Mouse (Mus musculus): ENCODE results near the gene Olfr545. TPM values are rescaled to one million over a fixed set of nuclear protein-coding genes. Genes with fewer than 3 reads are reported as not detected.

The Olfr545 gene
- polyA plus RNA-seq, 1 experiment from 2014 or later = not detected

DNA sequence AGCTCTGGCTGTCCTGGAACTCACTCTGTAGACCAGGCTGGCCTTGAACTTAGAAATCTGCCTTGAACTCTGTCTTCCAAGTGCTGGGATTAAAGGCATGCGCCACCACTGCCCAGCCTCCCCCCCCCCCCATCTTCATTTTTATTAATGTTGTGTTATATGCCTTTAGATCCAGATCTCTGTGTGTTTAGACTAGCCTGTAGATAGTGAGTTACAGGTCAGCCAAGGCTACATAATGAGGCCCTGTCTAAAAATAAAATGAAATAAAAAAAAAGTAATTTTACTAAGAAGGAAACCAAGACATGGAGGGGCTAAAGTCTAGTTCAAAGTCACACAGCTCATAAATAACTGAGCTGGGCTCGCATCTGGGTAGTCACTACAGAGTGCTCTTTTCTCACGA lies 20.4 kb downstream of the Olfr545 start:
- no peaks in the 10 kb centered on the region for H3K27me3 ChIP-seq
- 0 out of 2 replicates have a peak, but pooled peaks cover 3% of the 10 kb centered on the region for H3K4me1 ChIP-seq
- H3K4me3 ChIP-seq (replicated peaks) = no peak overlapping the region
- no peak overlapping the region for H3K4me2 ChIP-seq (replicated peaks)
- H3K36me3 ChIP-seq = no peaks in the 10 kb centered on the region
- no peak overlapping the region for H3K9ac ChIP-seq
- H3K9me3 ChIP-seq (replicated peaks) = no peaks in the 10 kb centered on the region
- no peak overlapping the region for H3K27ac ChIP-seq (replicated peaks)
- no peak for ATAC-seq (ENCODE audit: insufficient number of reproducible peaks, low FRiP score, low TSS enrichment, low read depth)
- WGBS = 81% methylated on average over 3 of the region's 3 CpGs

DNA sequence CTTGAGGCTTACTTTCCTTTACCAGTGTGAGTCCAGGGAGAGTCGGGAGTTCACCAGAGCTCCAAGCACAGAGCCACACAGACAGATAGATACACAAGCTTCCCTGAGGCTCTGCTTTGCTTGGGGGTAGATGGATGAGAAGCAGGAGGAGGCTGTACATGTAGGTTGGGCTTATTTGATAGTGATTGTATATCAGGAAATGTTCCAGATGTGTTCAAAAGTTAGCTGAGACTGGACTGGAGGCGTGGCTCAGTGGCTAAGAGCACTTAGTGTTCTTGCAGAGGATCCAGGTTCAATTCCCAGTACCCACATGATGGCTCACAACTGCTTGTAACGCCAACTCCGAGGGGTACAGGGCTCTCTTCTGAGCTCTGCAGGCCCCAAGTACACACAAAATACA lies 20.9 kb downstream of the Olfr545 start:
- no peak overlapping the region for H3K4me3 ChIP-seq (replicated peaks)
- H3K27ac ChIP-seq (replicated peaks) = no peak overlapping the region
- no peak for ATAC-seq (ENCODE audit: insufficient number of reproducible peaks, low FRiP score, low TSS enrichment, low read depth)
- H3K4me2 ChIP-seq (replicated peaks) = no peak overlapping the region
- 82% methylated on average over 4 of the region's 4 CpGs for WGBS
- H3K27me3 ChIP-seq = no peaks in the 10 kb centered on the region
- no peaks in the 10 kb centered on the region for H3K36me3 ChIP-seq
- H3K4me1 ChIP-seq = 0 out of 2 replicates have a peak, but pooled peaks cover 3% of the 10 kb centered on the region
- H3K9me3 ChIP-seq (replicated peaks) = no peaks in the 10 kb centered on the region
- no peak overlapping the region for H3K9ac ChIP-seq

DNA sequence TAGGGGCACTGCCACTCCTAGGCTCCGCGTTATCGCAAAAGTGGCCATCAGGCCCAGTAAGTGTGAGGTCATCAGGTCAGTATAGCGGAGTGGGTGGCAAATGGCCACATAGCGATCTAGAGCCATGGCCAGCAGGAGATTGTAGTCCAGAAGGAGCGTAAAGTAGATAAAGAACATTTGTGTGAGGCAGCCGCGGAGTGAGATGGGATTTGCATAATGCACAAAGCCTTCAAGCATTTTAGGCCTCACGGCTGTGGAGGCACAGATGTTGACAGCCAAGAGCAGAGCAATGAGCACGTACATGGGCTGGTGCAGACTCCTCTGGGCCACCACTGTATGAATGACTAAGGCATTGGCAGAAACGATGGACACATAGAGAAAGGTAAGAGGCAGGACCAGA lies 22.0 kb downstream of the Olfr545 start:
- Histone ChIP-seq H3K27me3 (no peaks in the 10 kb centered on the region), H3K4me3 (replicated peaks) (no peak overlapping the region), H3K4me2 (replicated peaks) (no peak overlapping the region), H3K9me3 (replicated peaks) (no peaks in the 10 kb centered on the region), H3K27ac (replicated peaks) (no peak overlapping the region), H3K36me3 (no peaks in the 10 kb centered on the region), H3K9ac (no peak overlapping the region), H3K4me1 (0 out of 2 replicates have a peak, but pooled peaks cover 3% of the 10 kb centered on the region)
- 75% methylated on average over 11 of the region's 11 CpGs for WGBS
- no peak for ATAC-seq (ENCODE audit: insufficient number of reproducible peaks, low FRiP score, low TSS enrichment, low read depth)

DNA sequence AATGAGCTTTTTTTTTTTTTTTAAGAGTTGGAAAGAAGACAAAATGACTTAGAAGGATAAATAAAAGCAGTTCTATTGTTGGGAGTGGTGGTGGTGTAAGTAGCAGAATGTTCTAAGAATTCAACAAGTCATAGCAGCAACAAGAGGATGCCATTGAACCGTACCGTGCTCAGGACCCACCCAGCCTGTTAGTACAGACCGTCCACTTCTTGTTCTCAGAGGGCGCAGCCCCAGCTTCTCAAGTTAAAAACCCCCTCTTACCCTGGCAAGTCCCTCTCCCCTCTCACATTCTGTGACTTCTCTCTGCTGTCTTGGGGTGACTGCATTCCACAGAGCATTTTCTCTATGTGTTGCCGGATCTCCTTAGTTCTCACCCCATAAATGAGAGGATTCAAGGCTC lies 22.8 kb downstream of the Olfr545 start:
- Histone ChIP-seq H3K27me3 (no peaks in the 10 kb centered on the region), H3K4me2 (replicated peaks) (no peak overlapping the region), H3K9ac (no peak overlapping the region), H3K9me3 (replicated peaks) (no peaks in the 10 kb centered on the region), H3K4me3 (replicated peaks) (no peak overlapping the region), H3K27ac (replicated peaks) (no peak overlapping the region), H3K36me3 (no peaks in the 10 kb centered on the region), H3K4me1 (0 out of 2 replicates have a peak, but pooled peaks cover 3% of the 10 kb centered on the region)
- 81% methylated on average over 5 of the region's 5 CpGs for WGBS
- ATAC-seq (ENCODE audit: insufficient number of reproducible peaks, low FRiP score, low TSS enrichment, low read depth) = no peak

DNA sequence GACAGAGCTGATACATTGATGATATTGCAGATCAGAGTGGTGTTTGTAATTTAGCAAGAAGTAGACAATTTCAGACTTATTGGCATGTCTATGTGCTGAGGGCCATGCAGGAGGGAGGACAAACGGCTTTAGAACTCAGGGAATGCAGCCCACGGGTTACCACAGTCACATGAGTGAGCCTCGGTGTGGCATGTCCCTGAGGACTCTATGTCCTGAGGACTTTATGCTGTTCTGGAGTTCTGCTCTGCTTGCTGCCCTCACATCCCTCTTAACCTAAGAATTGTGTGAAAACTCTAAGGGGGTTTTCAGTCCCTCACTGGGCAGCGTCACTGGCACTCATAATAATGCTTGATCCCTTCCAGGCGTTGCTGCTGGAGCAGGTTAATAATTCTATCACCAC lies 26.7 kb downstream of the Olfr545 start:
- H3K36me3 ChIP-seq = peaks cover 9% of the 10 kb centered on the region
- no peak overlapping the region for H3K4me2 ChIP-seq (replicated peaks)
- H3K27ac ChIP-seq (replicated peaks) = no peak overlapping the region
- H3K9me3 ChIP-seq (replicated peaks) = no peaks in the 10 kb centered on the region
- H3K27me3 ChIP-seq = no peaks in the 10 kb centered on the region
- no peak overlapping the region for H3K9ac ChIP-seq
- 57% methylated on average over 5 of the region's 5 CpGs for WGBS
- H3K4me1 ChIP-seq = no peaks in the 10 kb centered on the region
- ATAC-seq (ENCODE audit: insufficient number of reproducible peaks, low FRiP score, low TSS enrichment, low read depth) = no peak
- no peak overlapping the region for H3K4me3 ChIP-seq (replicated peaks)

- no peaks in the 10 kb centered on the region for H3K27me3 ChIP-seq
Measured at GRCm38 (mm10) chr7:102467566-102467965, 31.8 kb downstream of the Olfr545 start.

DNA sequence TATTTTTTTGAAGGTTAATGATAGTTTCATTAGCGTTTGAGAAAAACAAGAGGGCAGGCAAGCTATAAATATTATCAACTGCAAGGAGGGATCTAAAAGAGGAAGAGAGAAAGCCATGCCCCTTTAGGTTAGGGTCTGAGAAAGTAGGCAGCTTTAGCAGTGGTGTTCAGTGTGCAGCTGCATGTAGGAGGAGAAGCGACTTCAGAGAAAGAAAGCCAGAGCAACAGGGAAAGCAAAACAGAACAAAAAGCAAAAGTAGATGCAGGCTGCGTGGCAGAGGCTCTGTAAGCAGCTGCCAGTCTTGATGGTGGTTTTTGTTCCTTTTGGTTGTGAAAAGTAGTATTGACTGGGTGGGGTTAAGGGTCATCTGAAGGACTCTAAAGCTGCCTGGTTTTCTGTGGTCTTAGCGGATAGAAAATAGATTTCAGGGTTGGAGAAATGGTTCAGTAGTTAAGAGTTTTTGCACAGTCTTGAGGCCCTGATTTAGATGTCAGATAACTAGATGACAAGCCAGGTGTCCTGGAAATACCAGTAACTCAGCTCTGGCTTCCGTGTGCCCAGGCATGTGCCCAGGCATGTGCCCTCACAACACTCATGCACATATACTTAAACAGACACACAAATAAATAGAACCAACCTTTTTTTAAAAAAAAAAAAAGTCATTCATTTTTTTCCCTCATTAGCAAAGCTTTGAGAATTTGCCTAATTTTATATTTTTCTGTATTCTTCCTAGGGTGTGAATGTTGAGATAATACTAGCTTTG lies 40.6 kb downstream of the Olfr545 start:
- no peaks in the 10 kb centered on the region for H3K4me1 ChIP-seq
- no peak overlapping the region for H3K4me2 ChIP-seq (replicated peaks)
- no peaks in the 10 kb centered on the region for H3K27me3 ChIP-seq
- H3K36me3 ChIP-seq = peaks cover 77% of the 10 kb centered on the region
- H3K27ac ChIP-seq (replicated peaks) = no peak overlapping the region
- H3K4me3 ChIP-seq (replicated peaks) = no peak overlapping the region
- no peaks in the 10 kb centered on the region for H3K9me3 ChIP-seq (replicated peaks)
- no peak for ATAC-seq (ENCODE audit: insufficient number of reproducible peaks, low FRiP score, low TSS enrichment, low read depth)
- WGBS = 80% methylated on average over 5 of the region's 5 CpGs
- H3K9ac ChIP-seq = no peak overlapping the region

More at GRCm38 (mm10) chr7:102467566-102467965, 31.8 kb downstream of the Olfr545 start:
- no peak for ATAC-seq (ENCODE audit: insufficient number of reproducible peaks, low FRiP score, low TSS enrichment, low read depth)
- no peak overlapping the region for H3K4me2 ChIP-seq (replicated peaks)
- no peak overlapping the region for H3K4me3 ChIP-seq (replicated peaks)
- no peaks in the 10 kb centered on the region for H3K4me1 ChIP-seq
- H3K36me3 ChIP-seq = peaks cover 58% of the 10 kb centered on the region
- no peaks in the 10 kb centered on the region for H3K9me3 ChIP-seq (replicated peaks)
- 83% methylated on average over 8 of the region's 8 CpGs for WGBS
- H3K27ac ChIP-seq (replicated peaks) = no peak overlapping the region
- no peak overlapping the region for H3K9ac ChIP-seq

GRCm38 (mm10) chr7:102446438-102446837 lies 52.9 kb downstream of the Olfr545 start:
- no peak for ATAC-seq (ENCODE audit: insufficient number of reproducible peaks, low FRiP score, low TSS enrichment, low read depth)
- H3K4me3 ChIP-seq (replicated peaks) = no peak overlapping the region
- peaks cover 12% of the 10 kb centered on the region for H3K4me1 ChIP-seq
- H3K27me3 ChIP-seq = no peaks in the 10 kb centered on the region
- H3K9ac ChIP-seq = no peak overlapping the region
- peaks cover 39% of the 10 kb centered on the region for H3K36me3 ChIP-seq
- no peak overlapping the region for H3K4me2 ChIP-seq (replicated peaks)
- H3K27ac ChIP-seq (replicated peaks) = no peak overlapping the region
- 89% methylated on average over 9 of the region's 9 CpGs for WGBS
- no peaks in the 10 kb centered on the region for H3K9me3 ChIP-seq (replicated peaks)

- WGBS = 76% methylated on average over 2 of the region's 2 CpGs
- H3K4me2 ChIP-seq (replicated peaks) = no peak overlapping the region
- H3K27me3 ChIP-seq = no peaks in the 10 kb centered on the region
- H3K9ac ChIP-seq = no peak overlapping the region
- peaks cover 19% of the 10 kb centered on the region for H3K36me3 ChIP-seq
- H3K4me1 ChIP-seq = peaks cover 12% of the 10 kb centered on the region
- no peak overlapping the region for H3K4me3 ChIP-seq (replicated peaks)
- H3K9me3 ChIP-seq (replicated peaks) = no peaks in the 10 kb centered on the region
- no peak overlapping the region for H3K27ac ChIP-seq (replicated peaks)
- no peak for ATAC-seq (ENCODE audit: insufficient number of reproducible peaks, low FRiP score, low TSS enrichment, low read depth)
Measured at GRCm38 (mm10) chr7:102444301-102444700, 55.1 kb downstream of the Olfr545 start.

DNA sequence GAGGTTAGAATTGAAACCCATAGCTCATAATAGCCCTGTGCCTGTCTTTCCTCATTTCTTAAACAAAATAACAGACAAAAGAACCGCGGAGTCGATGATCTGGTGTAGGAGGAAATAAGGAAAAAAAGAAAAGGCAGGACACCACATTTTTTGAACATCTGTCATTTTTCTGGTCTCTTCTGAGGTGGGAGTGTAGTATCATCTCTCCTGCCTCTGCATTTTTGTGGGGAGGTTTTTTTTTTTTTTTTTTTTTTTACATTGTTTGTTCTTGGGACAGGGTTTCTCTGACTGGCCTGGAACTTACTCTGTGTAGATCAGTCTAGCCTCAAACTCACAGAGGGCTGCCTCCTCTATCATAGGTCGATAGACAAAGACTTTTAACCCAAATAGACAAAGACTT lies 56.9 kb downstream of the Olfr545 start:
- Histone ChIP-seq H3K4me1 (peaks cover 12% of the 10 kb centered on the region), H3K4me2 (replicated peaks) (peak overlapping the region; percentile 53), H3K27me3 (0 out of 2 replicates have a peak, but pooled peaks cover 2% of the 10 kb centered on the region), H3K27ac (replicated peaks) (peak overlapping the region; percentile 85; the same call in 1 of the 2 replicates), H3K36me3 (peaks cover 10% of the 10 kb centered on the region), H3K4me3 (replicated peaks) (peak overlapping the region; percentile 66), H3K9me3 (replicated peaks) (no peaks in the 10 kb centered on the region), H3K9ac (peak overlapping the region; percentile 61)
- WGBS = 0% methylated on average over 4 of the region's 4 CpGs
- no peak for ATAC-seq (ENCODE audit: insufficient number of reproducible peaks, low FRiP score, low TSS enrichment, low read depth)

GRCm38 (mm10) chr7:102441657-102442391 lies 57.5 kb downstream of the Olfr545 start, which contains the start of gene Rrm1:
Gene Rrm1, plus strand, starts transcription at chr7:102441695.
- peak within 1 kb of the TSS; percentile 85 for H3K27ac ChIP-seq (replicated peaks)
- no peaks in the 10 kb centered on the region for H3K9me3 ChIP-seq (replicated peaks)
- ATAC-seq (ENCODE audit: insufficient number of reproducible peaks, low FRiP score, low TSS enrichment, low read depth) = peak; percentile 98
- 0 out of 2 replicates have a peak, but pooled peaks cover 2% of the 10 kb centered on the region for H3K27me3 ChIP-seq
- H3K4me2 ChIP-seq (replicated peaks) = peak within 1 kb of the TSS; percentile 53
- WGBS = under 1% methylated on average over 49 of the region's 56 CpGs
- H3K9ac ChIP-seq = peak within 1 kb of the TSS; percentile 61
- peak within 1 kb of the TSS; percentile 66 for H3K4me3 ChIP-seq (replicated peaks)
- peaks cover 12% of the 10 kb centered on the region for H3K4me1 ChIP-seq
- H3K36me3 ChIP-seq = peaks cover 10% of the 10 kb centered on the region

All from embryonic facial prominence, embryonic 15.5 days (tissue).